Mouse (Mus musculus) brain, adult 2 months (tissue): Measurements from ENCODE around the gene Palb2.

Experiments
- DNase-seq: peaks from one replicate; pipeline ENCODE4 v3.0.0; 2011; ENCODE audit warnings: low read depth, low spot score

Gene Palb2

DNA sequence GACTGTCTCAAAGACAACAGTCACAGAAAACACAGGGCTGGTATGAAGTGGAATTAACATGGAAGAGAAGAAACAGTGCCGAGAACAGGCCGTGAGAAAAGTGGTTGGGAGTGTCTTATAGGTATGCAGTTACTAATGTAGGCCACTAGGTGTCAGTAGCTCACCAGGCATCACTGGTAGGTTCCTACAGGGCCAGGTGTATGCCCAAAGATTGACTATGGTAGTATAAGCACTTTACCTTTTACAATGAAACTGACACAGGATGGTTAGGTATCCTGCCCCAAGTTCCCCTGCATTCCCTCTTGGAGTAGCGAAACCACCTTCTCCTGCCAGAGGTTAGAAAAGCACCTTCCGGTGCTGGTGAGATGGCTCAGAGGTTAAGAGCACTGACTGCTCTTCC, 33.6 kb downstream of the Palb2 start:
- peak; percentile 69 for DNase-seq

DNA sequence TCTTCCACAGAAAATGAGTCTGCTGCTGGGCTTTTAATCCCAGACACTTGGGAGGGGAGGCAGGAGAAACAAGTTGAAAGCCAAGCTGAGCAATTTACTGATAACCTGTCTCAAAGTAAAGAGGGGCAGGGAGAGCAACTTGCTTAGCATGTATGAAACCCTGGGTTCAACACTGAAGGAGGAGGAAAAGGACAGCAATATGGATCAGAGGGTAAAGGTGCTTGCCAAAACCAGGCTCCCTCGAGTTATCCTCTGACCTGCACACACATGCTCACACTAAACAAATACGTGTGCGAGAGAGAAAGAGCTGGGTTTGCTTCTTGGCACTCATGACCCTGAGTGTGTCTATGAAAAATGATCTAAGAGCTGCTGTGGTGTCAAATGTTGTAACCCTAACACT, 34.8 kb downstream of the Palb2 start:
- DNase-seq: no peak

DNA sequence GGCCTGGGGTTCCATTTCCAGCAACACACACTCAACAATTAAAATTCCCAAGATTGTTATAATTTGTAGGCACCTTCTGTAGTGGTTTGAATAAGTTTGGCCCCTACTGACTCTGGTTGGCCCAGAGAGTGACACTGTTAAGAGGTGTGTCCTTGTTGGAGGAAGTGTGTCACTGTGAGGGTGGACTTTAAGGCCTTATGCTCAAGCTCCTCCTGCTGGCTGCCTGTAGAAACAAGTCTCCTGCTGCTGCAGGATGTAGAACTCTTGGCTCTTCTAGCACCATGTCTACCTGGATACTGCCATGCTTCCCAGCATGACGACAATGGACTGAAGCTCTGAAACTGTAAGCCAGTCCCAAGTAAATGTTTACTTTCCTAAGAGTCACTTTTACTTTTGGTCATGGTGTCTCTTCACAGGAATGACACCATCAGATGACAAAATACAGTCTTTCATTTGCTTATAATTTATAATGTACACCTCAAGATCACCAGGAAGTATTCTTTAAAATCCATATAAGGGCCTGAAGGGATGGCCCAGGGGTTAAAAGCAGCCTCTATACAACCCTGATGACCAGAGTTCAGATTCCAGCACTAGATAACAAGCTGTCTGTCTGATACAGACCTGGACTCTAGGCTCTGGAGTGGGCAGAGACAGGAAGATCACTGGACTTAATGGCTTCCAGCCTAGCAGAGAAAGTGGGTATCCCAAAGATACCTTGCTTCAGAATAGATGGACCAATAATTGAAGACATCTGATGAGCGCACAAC, 38.0 kb downstream of the Palb2 start:
- no peak for DNase-seq

DNA sequence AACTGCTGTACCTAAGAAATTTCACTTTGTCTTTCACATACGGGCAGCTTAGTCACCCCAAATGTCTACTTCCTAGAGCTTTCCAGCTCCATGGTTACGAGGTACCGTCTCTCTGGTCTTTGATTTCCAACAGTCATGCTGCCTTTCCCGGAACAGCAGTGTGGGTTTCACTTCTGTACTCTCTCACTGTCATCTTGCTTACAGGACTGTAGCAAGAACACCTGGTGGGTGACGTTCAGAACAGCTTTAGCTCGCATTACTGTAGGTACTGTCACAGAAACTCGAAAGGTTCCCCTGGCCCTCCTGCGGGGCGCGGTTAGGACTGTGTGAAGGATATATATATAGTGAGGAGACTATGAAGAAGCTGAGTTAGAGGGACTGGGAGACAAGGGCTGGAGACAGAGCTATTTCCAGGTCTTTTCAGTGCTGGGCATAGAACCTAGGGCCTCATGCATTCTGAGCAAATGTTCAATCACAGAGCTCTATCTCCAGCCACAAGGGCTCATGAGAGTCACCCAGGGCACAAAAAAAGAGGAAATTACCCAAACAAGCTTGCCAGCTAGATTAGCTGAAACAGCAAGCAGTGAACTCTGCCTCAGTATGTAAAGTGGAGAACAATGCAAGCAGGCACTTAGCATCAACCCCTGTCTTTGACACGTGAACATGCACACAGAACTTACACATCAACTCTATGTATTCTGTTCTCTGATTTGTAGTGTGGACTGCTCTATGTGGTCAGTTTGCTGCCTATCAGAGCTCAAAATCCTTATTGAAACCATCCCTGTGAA, 45.4 kb downstream of the Palb2 start:
- peak; percentile 32 for DNase-seq

DNA sequence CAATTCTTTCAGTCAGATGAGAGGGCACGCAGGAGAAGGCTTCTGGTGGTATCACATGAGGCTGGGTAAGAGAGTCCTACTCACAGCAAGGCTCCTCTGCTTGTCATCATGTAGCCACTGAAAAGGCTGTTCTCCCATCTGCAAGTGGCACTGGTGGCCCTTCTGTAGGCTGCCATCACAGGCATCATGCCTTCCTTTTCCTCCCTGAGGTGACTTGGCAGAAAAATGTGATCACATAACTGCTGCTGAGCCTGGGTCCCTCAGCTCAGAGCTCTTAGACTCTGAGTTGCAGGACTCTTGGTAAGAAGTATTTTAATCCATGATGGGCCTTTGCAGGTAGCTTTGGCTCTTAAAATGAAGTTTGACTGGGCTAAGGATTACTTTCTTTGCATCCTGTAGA, 51.7 kb downstream of the Palb2 start:
- no peak for DNase-seq

DNA sequence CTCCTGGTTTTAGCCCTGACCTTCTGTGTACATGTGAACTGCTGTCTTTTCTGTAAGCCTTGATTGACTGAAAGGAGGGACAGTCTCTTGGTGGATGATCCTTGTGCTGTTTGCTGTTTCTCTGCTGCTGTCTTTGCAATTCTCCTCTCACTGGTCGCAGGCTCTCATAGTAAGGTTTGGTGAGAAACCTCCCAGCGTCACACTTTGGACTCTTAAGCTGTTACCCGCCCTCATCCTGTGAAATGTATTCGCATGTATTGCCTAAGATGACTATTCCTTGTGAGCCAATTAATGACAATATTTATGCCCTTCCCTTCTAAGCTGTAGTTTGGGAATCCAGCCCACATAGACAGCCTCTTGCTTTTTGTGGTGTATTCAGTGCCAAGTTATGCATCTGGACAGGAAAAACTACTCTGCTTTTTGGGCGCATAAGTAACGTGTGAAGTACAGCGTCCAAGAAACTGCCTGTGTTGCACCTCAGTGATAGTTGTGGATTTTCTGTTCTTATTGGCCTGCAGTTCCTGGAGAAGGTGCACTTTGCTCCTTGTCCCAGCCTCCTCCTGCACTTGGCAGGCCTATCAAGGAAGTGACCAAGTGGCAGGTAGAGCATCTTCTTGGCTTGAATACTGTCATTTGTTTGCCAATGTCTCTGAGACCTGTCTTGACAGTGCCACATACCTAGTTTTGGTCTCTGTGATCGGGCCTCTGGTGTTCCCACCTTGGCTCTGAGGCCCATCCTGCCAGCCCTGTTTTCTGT, 52.8 kb downstream of the Palb2 start:
- DNase-seq: peak; percentile 49

DNA sequence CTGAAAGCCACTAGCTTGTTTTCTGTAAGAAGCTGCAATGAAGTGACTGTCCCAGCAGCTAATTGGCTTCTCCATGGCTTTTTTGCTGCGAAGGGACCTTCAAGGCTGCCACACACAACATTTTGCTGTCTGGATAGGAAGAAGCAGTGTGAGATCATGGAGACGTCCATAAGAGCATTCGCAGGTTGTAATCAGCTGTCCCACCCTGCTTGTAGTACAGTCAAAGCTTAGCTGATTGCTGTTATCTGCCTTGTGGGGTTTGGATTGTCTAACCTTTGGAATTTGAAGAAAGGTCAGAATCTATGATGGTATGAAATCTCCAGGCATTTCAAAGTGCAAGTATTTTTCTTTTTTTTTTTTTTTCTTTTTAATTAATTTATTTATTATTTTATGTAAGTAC, 58.4 kb downstream of the Palb2 start:
- DNase-seq: no peak

DNA sequence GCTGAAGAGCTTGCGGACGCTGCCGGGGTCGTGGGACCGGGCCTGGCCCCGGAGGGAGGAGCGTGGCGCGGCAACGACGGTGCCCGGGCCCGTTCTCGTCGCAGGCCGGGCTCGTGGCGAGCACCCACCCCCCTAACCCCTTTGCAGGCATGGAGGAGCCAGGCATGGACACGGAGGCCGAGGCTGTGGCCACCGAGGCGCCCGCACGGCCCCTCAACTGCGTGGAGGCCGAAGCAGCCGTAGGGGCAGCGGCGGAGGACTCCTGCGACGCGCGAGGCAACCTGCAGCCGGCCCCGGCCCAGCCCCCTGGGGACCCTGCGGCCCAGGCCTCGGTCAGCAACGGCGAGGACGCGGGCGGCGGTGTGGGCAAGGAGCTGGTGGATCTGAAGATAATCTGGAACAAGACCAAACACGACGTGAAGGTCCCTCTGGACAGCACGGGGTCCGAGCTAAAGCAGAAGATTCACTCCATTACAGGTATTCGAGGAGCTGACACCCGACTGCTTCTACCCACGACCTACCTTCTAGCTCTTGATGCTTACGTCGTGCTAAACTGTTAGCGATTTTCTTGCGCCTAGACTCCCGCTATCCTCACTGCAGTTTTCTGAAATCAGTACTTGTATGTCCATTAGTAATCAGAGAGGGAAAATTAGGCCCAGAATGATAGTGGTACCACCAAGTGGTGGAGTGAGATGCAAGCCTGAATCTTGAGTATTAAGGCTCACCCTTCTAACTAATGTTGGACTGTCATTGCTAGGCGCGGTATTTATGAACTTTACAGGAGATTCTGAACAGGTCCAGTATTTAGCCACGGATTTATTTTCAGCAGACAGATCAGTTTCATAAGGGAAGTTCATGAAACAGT, 65.0 kb downstream of the Palb2 start:
- peak; percentile 47 for DNase-seq

DNA sequence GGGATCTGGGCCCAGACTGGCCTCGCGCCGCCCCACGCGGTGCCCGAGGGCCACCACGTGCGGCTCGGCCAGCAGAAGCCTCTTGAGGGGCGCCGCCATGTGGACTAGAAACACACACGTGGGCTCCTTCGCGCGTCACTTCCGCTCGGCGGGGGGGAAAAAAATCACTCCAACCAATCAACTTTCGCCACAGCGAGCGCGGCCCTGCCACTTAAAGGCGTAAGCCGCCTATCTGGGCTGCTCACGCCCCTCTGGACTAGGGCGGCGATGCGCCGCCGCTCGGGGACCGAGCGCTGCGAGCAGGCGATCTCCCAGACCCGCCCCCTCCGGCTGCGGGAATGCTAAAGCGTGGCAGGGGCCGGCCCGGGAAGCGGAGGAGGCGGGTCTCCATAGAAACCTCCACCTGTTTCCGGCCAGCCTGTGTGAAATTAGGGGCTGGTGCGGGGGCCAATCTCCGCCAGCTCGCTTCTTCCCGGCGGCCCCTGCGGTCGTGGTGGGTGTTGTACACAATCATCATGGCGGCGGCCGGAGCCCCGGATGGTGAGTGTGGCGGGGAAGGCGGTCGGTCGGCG, 65.8 kb downstream of the Palb2 start, which contains the start of the genes Ubfd1 and Ears2:
Gene Ubfd1, plus strand, starts transcription at position 231 of the 572 bp plus-strand sequence.
Gene Ears2, minus strand, starts transcription at position 319 of the 572 bp plus-strand sequence.
- DNase-seq: peak; percentile 98

DNA sequence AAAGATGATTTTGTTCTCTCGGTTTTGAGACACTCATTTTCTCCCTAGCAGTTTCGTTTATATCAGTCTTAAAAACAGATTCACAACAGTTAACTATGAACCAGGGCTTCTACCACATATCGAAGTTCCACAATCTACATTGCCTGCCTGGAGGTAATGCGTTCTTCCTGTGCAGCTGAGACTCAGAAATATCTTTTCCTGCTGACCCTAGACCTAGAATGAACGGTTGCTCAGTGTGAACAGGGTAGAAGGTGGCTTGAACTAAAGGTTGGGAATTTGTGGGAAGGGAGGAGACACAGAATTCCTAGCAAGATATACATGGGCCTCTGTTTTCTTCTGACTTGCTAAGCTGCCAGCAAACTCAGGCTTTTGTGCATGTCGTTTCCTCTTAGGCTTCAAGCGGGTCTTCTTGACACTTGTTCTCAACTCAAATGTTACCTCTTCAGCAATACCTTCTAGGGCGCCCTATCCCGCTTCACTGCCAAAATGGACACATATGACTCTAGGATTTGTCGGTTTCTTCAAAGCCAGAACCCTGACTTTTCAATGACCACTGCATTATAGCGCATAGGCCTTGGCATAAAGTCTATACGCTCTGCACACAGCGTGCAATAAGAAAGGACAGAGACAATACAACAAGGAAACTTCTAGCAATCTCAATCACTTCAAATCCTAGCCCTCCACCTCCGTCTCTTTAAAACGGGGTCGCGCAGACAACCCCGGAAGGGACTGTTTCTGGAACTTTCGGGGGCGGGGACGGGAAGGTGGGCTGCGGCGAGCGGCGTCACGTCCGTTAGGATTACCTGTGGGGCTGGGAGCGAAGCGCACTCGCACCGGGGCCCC, 66.5 kb downstream of the Palb2 start:
- DNase-seq: no peak

DNA sequence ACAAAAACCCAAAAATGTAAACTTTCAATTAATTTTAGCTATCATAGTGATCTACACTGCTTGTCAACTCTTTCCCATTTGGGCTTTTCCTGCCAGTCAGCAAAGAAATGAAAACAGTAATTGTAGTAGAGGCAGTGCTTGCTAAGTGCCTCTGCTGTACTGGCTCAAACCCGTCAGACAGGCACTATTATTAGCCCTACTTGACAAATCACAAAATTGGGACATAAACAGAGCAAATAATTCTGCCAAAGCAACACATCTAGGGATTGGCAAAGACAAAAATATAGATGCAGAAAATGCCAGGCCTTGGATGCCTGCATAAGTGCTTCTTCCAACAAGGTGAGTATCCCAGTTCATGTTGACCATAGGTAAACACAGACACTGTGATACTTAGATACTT, 67.1 kb downstream of the Palb2 start:
- peak; percentile 23 for DNase-seq
